Mouse (Mus musculus) hematopoietic multipotent progenitor cell, adult 10-12 weeks (in vitro differentiated cells): ENCODE results near the gene Rad9a. TPM values are rescaled to one million over a fixed set of nuclear protein-coding genes. Genes with fewer than 3 reads are reported as not detected.

Experiments
- polyA plus RNA-seq: library from polyadenylated mRNA; stranded (reverse); fragments of >175 nt; gene quantifications from 2 replicates; pipeline ENCODE4 v1.2.3, GENCODE M21; 2012; ENCODE audit warnings: low replicate concordance

Gene Rad9a
- 45.2 and 49.9 TPM in 2 replicates for polyA plus RNA-seq

DNA sequence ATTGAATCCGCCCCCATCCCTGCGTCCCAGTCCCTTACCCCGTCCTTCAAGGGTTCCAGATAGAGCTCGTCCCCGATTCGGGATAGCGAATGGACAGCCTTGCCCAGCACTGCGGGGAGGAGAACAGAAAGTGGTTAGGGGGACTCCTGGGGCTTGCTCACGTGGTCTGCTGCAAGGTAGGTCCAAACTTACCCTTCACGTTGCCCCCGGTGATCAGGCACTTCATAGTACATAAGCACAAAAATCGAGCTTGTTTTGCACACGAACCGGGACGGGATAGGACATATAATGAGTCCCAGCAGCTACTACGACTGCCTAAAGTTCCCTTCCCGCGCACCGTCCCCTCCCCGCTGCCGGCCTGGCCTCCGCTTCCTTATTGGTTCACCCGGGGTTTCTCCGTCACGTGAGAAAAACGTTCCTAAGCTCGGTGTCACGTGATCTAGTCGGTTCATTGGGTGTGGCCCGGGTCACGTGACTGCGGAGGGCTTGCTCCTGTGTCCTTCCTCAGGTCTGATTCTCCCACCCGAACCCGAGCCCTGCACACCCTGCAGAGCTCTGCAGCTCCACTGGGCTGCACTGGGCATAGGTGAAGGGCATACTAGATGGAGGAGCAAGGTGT is at the start of gene Rad9a:
Gene Rad9a, minus strand, starts transcription at position 372 of the 619 bp plus-strand sequence.

DNA sequence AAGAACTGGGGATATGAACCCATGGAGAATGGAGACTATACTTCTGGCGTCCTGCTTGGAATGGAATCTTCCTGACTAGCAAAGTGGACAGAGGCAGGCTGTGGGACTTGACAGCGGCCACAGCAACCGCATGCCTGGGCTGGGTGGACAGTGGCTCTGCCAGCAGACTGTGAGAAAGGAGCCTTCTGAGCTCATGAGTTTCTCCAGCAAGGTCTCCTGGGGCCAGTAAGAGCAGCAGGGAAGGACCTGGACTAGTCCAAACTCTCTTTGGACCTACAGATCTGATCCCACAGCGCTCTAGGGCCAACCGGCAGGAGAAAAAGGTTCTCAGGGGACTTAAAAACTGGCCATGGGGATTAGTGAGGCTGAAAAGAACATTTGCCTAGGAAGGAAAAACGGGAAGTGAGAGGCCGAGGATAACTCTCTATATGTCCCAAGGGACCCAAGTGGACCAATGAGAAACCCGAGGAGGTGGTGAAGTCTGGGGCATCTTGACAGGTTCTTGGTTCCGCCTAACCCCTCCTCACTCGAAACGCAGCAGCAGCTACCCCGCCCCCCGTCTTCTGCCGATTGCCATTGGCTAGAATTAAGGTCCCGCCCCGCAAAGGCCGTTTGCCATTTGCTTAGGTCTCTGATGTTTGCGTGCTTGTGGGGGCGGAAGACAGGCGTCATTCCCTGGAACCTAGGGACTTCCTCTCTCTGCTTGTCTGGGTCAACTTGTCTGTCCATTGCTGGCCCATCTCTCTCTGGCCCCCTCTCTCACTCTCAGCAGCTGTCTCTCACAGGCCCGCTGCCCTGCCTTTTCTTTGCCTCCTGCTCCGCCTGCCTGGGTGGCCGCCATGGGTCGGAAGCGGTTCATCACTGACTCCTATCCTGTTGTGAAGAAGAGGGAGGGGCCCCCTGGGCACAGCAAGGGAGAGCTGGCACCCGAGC is 30.1 kb upstream of the Rad9a start, which contains the start of gene Pold4:
Gene Pold4, plus strand, starts transcription at position 647 of the 933 bp plus-strand sequence.

DNA sequence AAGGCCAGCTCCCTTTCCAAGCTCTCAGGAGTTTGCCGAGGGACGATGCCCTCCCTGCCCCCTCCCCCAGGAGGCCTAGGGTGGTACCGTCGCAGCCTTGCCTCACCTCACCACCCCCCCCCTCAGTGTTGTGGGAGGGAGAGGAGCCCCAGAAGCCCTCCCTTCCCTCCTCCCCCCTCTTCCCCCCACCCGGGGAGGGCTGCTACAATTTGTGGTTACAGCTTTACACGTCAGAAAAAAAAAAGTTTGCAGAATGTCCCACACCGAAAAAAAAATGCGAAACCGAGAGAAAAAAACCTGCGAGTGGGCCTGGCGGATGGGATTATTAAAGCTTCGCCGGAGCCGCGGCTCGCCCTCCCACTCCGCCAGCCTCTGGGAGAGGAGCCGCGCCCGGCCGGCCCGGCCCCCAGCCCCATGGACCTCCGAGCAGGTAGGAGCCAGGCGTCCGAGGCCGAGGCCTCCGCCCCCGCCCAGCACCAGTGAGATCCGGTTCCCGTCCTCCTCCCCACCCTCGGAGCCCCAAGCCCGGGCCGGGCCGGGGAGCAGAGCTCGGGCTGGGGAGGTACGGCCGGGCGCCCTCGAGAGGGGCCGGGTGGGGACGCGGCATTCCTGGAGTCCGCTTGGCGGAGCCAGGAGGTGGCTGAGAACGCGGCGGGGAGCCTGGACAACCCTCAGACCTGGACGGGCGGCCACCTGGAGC is 12.8 kb upstream of the Rad9a start, which contains the start of the genes Clcf1 and AC109138.7:
Gene Clcf1, plus strand, starts transcription at position 168 of the 700 bp plus-strand sequence.
Gene AC109138.7, plus strand, starts transcription at position 287 of the 700 bp plus-strand sequence.

DNA sequence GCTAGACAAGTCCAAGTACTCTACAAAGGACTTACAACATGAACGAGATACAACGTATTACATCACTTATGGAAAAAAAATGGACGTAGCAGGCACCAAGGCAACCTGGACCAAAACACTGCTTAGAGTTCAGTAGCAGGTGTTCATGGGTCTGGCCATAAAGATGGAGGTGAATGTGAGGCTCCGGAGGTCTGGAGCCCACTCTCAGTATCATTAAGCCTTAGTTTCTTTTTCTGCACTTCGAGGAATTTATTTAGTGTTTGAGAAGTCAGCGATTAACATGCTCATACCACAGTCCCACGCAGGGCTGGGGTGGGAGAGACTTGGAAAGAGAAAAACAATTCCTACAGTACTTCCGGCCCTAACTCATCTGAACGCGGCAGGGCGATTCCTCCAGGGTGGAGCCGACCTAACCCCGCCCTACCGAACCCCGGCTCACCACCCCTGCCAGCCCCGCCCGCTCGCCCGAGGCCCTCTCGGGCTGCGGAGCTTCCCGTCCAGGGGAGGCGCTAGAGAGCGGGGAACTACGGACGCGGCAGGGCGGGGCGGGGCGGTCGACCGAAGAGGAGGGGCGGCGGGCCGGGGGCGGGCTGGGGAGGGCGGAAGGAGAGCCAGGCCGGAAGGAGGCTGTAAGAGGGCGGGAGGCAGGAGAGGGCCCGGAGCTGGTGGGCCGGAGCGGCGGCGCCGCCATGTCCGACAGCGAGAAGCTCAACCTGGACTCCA is 9.8 kb downstream of the Rad9a start, which contains the start of gene Ppp1ca:
Gene Ppp1ca, plus strand, starts transcription at position 538 of the 723 bp plus-strand sequence.

DNA sequence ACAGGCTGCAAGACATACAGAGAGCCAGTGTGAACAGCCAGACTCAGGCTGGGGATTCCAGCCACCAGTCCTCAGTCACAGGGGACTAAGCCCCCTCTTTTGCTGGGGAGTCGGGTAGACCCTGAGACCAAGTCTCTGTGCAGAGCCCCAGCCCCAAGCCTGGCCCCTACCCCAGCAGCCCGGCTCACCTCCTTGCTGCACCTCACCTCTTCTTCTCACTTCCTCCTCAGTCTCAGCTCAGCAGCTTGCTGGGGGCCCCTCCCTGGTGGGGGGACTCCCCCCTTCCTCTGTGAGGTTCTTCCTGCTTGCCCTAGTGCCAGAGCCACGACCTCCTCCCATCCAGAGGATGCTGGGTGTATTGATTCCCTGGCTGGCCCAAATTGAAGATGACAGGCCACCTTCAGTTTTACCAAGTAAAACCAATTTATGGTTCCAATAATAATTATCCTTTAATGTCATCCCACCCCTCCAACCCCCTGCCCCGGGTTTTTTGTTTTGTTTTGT is 10.6 kb downstream of the Rad9a start, which contains the start of gene Tbc1d10c:
Gene Tbc1d10c, minus strand, starts transcription at position 454 of the 504 bp plus-strand sequence.

DNA sequence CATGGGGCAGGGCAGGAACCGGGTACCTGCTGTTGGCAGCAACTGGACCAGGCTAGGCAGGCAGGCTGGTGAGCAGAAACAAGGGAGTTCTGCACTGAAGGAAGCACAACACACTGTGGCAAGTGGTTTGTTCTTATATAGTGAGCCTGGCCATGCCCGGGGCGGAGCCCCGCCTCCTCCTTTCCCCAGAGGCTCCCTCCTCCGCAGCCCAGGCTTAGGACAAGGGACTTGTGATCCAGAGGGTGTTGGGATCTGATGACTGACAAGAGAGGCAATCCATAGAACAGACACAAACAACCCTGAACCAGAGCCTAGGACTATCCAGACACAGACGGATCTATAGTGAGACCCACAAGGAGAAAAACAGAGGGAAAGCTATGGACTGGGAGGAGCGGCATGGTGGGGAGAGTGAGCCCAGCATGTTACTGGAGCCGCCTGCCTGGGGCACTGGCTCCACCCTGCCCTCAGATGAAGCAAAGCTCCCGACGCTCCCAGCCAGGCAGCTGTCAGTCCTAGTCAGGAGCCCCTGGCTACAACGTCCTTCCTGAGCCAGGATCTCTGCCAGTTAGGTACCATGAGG is 26.0 kb downstream of the Rad9a start, which contains the start of gene Carns1:
Gene Carns1, minus strand, starts transcription at position 112 of the 580 bp plus-strand sequence.

DNA sequence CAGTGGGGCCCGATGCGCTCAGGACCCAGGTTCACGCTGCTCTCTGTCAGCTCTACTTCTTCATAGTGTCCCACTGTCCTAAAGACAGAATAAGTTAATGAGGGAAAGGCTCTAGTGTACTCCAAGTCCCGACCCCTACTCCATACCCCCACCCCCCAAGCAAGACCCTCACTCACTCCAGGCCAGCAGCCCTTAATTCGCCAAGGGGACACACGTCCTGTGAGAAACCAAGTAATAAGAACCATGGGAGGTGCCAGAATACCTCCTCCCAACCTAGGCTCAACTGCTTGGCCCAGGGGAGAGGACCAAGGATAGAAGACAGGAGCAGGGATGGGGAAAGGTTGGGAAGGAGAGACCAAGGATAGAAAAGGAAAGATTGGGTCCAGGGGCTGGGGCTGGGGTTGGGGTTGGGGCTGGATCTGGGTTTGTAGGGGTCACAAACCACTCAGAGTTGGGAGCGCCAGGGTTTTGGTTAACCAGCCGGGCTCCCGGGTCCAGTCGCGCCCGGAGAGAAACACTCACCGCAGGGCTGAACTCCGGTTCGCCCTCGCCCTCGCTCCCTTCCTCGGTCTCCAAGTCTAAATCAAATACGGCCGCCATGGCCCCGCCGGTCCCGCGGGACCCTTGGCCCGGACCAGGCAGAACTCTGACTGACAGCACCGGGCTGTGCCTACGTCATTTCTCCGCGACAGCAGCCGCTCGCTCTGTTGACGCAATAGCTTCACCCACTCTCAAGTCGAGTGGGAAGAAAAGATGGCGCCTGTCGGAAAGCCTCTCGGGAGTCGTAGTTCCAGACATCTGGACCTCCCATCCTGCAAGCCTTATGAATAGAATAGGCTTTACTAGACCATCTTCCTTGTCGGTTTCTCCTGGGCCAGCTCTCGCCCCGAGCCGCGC is 38.6 kb downstream of the Rad9a start, which contains the start of gene Rps6kb2:
Gene Rps6kb2, minus strand, starts transcription at position 709 of the 897 bp plus-strand sequence.

DNA sequence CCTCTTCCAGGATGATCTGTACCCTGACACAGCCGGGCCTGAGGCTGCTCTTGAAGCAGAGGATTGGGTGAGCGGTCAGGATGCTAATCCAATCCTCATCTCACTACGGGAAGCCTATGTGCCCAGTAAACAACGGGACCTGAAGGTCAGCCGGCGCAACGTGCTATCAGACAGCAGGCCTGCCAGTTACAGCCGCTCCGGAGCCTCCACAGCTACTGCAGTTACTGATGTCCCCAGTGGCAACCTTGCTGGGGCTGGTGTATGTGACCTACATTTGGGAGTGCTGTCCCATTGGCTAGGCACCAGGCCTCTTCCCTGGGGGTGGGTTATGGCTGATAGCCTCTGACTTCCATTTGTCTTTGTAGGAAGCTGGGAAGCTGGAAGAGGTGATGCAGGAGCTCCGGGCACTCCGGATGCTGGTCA is 48.2 kb downstream of the Rad9a start, which contains the start of gene Ptprcap:
Gene Ptprcap, plus strand, starts transcription at position 373 of the 423 bp plus-strand sequence.

DNA sequence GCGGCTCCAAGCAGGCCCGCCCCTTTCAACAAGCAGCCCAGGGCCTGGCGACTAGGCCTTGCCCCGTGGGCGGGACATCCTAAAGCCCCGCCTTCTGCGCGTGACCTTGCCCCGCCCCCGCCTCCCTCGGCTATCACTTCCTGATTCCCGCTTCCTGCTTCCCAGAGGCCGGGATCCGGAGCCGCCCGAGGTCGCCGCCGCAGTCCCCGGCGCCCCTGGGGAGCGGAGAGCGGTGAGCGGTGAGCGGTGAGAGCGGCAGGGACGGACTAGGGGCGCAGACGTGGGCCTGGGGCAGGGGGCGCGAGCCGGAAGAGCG is 53.0 kb downstream of the Rad9a start, which contains the start of gene Coro1b:
Gene Coro1b, plus strand, starts transcription at position 129 of the 316 bp plus-strand sequence.

Other genes with a start within 250 kb of the Rad9a start
- gene Aldh3b3, start 243.0 kb downstream of the Rad9a start, polyA plus RNA-seq = 0.03 TPM in 1 of 2 replicates, not detected in the other
- gene Aldh3b2, start 229.3 kb downstream of the Rad9a start, polyA plus RNA-seq = 0.14 and 1.1 TPM in 2 replicates
- gene Acy3, start 215.1 kb downstream of the Rad9a start, polyA plus RNA-seq = 0.24 and 2.2 TPM in 2 replicates
- gene Tbx10, start 208.9 kb downstream of the Rad9a start, polyA plus RNA-seq = not detected in 2 replicates
- 15.0 and 27.5 TPM in 2 replicates for gene Nudt8, start 201.1 kb downstream of the Rad9a start, polyA plus RNA-seq
- gene Gm49405, start 201.0 kb downstream of the Rad9a start, polyA plus RNA-seq = 6.1 and 8.0 TPM in 2 replicates
- 8.9 and 23.7 TPM in 2 replicates for gene Doc2g, start 198.3 kb downstream of the Rad9a start, polyA plus RNA-seq
- gene Ndufv1, start 188.9 kb downstream of the Rad9a start, polyA plus RNA-seq = 57.0 and 132 TPM in 2 replicates
- gene Gstp1, start 163.7 kb downstream of the Rad9a start, polyA plus RNA-seq = 64.6 and 210 TPM in 2 replicates
- 0.47 and 0.56 TPM in 2 replicates for gene Gstp2, start 155.6 kb downstream of the Rad9a start, polyA plus RNA-seq
- gene Gstp3, start 142.1 kb downstream of the Rad9a start, polyA plus RNA-seq = 8.4 and 10.8 TPM in 2 replicates
- gene Cabp2, start 120.1 kb downstream of the Rad9a start, polyA plus RNA-seq = not detected in 2 replicates
- gene Cdk2ap2, start 104.5 kb downstream of the Rad9a start, polyA plus RNA-seq = 251 and 401 TPM in 2 replicates
- 226 and 266 TPM in 2 replicates for gene Pitpnm1, start 101.7 kb downstream of the Rad9a start, polyA plus RNA-seq
- gene Aip, start 75.8 kb downstream of the Rad9a start, polyA plus RNA-seq = 166 and 283 TPM in 2 replicates
- 0.06 TPM in 1 of 2 replicates, not detected in the other for gene Gpr152, start 61.9 kb downstream of the Rad9a start, polyA plus RNA-seq
- gene Cabp4, start 57.6 kb downstream of the Rad9a start, polyA plus RNA-seq = 2.9 and 3.2 TPM in 2 replicates
- gene Coro1b, start 53.0 kb downstream of the Rad9a start, polyA plus RNA-seq = 197 and 258 TPM in 2 replicates
- gene Ptprcap, start 48.1 kb downstream of the Rad9a start, polyA plus RNA-seq = 1,796 and 2,730 TPM in 2 replicates
- gene Rps6kb2, start 38.3 kb downstream of the Rad9a start, polyA plus RNA-seq = 46.3 and 105 TPM in 2 replicates
- 40.4 and 54.0 TPM in 2 replicates for gene Carns1, start 26.2 kb downstream of the Rad9a start, polyA plus RNA-seq
- gene Tbc1d10c, start 10.4 kb downstream of the Rad9a start, polyA plus RNA-seq = 638 and 694 TPM in 2 replicates
- gene Ppp1ca, start 9.6 kb downstream of the Rad9a start, polyA plus RNA-seq = 456 and 607 TPM in 2 replicates
- gene Clcf1, start 12.6 kb upstream of the Rad9a start, polyA plus RNA-seq = 130 and 210 TPM in 2 replicates
- gene AC109138.7, start 12.7 kb upstream of the Rad9a start, polyA plus RNA-seq = 0.75 and 163 TPM in 2 replicates
- 157 and 158 TPM in 2 replicates for gene Pold4, start 30.2 kb upstream of the Rad9a start, polyA plus RNA-seq
- gene Ssh3, start 67.5 kb upstream of the Rad9a start, polyA plus RNA-seq = 27.8 and 60.7 TPM in 2 replicates
- 25.1 and 46.7 TPM in 2 replicates for gene Ankrd13d, start 81.5 kb upstream of the Rad9a start, polyA plus RNA-seq
- gene Grk2, start 104.6 kb upstream of the Rad9a start, polyA plus RNA-seq = 1,315 and 1,512 TPM in 2 replicates
- gene Kdm2a, start 196.6 kb upstream of the Rad9a start, polyA plus RNA-seq = 87.2 and 104 TPM in 2 replicates
- 0.26 and 0.29 TPM in 2 replicates for gene Rhod, start 237.8 kb upstream of the Rad9a start, polyA plus RNA-seq